Comparison of ENCODE assay signal across 11 mouse cellular contexts in genomic region chr6:95088075-95088474, GRCm38 (mm10). TPM values are rescaled to one million over a fixed set of nuclear protein-coding genes. Genes with fewer than 3 reads are reported as not detected.
DNase-seq lines count a peak whose midpoint lies in the region; ATAC-seq and TF ChIP-seq lines count a peak whose summit lies in the region.
"Had no signal": no experiment of that assay in that cellular context is flagged by ENCODE, and none has a peak within 500 bp of the region (broad histone marks: within the 10 kb centered on the region; RNA-seq: fewer than 3 reads in every experiment).

No protein-coding gene starts in this region.

- no peak for TF ChIP-seq POLR2A in CH12.LX (IDR thresholded peaks at IDR 0.05; ENCODE audit: low read depth, low read length)
- TF ChIP-seq POLR2A in cortical plate, adult 2 months (IDR thresholded peaks at IDR 0.05; ENCODE audit: extremely low read depth, insufficient read depth, low read length) = no peak

- H3K4me1 ChIP-seq in forebrain, embryonic 14.5 days (ENCODE audit: control insufficient read depth, insufficient read depth, low read length) = 0 out of 2 replicates have a peak, but pooled peaks cover 4% of the 10 kb centered on the region
- H3K4me1 ChIP-seq in forebrain, embryonic 11.5 days (replicated peaks; ENCODE audit: control insufficient read depth, insufficient read depth, low read length) = no peaks in the 10 kb centered on the region
- no peaks in the 10 kb centered on the region for H3K4me1 ChIP-seq in liver, postnatal 0 days (ENCODE audit: insufficient read depth)
- H3K4me1 ChIP-seq in liver, embryonic 12.5 days = no peaks in the 10 kb centered on the region
- H3K4me1 ChIP-seq in CH12.LX (ENCODE audit: control insufficient read depth in 1 of 2, insufficient read depth in 2 of 2) = no peaks in the 10 kb centered on the region
- H3K4me1 ChIP-seq in cortical plate, adult 2 months (ENCODE audit: control insufficient read depth, insufficient read depth, low read length) = no peaks in the 10 kb centered on the region; the same call in 1 of the 2 replicates
- no peaks in the 10 kb centered on the region for H3K4me1 ChIP-seq in heart, embryonic 11.5 days (ENCODE audit: control insufficient read depth, insufficient read depth, low read length)
- H3K4me1 ChIP-seq: embryonic facial prominence, embryonic 15.5 days; heart, embryonic 10.5 days; lung, embryonic 15.5 days had no signal

- no peaks in the 10 kb centered on the region for H3K27me3 ChIP-seq in forebrain, embryonic 14.5 days (replicated peaks; ENCODE audit: control insufficient read depth, insufficient read depth, low read length)
- H3K27me3 ChIP-seq in forebrain, embryonic 11.5 days (ENCODE audit: control insufficient read depth, insufficient read depth, low read length) = no peaks in the 10 kb centered on the region
- no peaks in the 10 kb centered on the region for H3K27me3 ChIP-seq in liver, postnatal 0 days (ENCODE audit: insufficient read depth, low read length)
- no peaks in the 10 kb centered on the region for H3K27me3 ChIP-seq in liver, embryonic 12.5 days (replicated peaks)
- no peaks in the 10 kb centered on the region for H3K27me3 ChIP-seq in CH12.LX (replicated peaks)
- H3K27me3 ChIP-seq in heart, embryonic 11.5 days (ENCODE audit: control insufficient read depth, insufficient read depth, low read length) = no peaks in the 10 kb centered on the region
- H3K27me3 ChIP-seq: lung, embryonic 15.5 days had no signal

- in situ Hi-C loops in CH12.LX (cut with MboI; ENCODE audit: low pct_ligation_motif_present, low pct_unique_long_range_greater_than_20kb, low sequenced_read_pairs) = no loop called here

- no peak for TF ChIP-seq EP300 in liver, postnatal 0 days (IDR thresholded peaks at IDR 0.05; ENCODE audit: low read depth)
- TF ChIP-seq EP300 in CH12.LX (IDR thresholded peaks at IDR 0.05; ENCODE audit: low read length) = no peak

- dilution Hi-C loops in CH12.LX (cut with MboI; ENCODE audit: extremely low pct_ligation_motif_present, extremely low pct_unique_long_range_greater_than_20kb, low sequenced_read_pairs) = no loop called here

- no peak overlapping the region for H3K4me2 ChIP-seq in forebrain, embryonic 14.5 days (ENCODE audit: low read length)
- no peak overlapping the region for H3K4me2 ChIP-seq in forebrain, embryonic 11.5 days (ENCODE audit: low read depth, low read length, severe bottlenecking)
- no peak overlapping the region for H3K4me2 ChIP-seq in liver, postnatal 0 days (ENCODE audit: low read depth, low read length)
- H3K4me2 ChIP-seq in liver, embryonic 12.5 days = no peak overlapping the region
- no peak overlapping the region for H3K4me2 ChIP-seq in CH12.LX (ENCODE audit: insufficient read depth, low read depth, poor library complexity, severe bottlenecking)
- no peak overlapping the region for H3K4me2 ChIP-seq in heart, embryonic 11.5 days
- H3K4me2 ChIP-seq: embryonic facial prominence, embryonic 15.5 days; lung, embryonic 15.5 days had no signal

- no peak for ATAC-seq in forebrain, embryonic 14.5 days
- no peak for ATAC-seq in forebrain, embryonic 11.5 days (replicated peaks; ENCODE audit: low FRiP score)
- ATAC-seq in liver, postnatal 0 days = no peak
- ATAC-seq in liver, embryonic 12.5 days = no peak
- no peak for ATAC-seq in heart, embryonic 11.5 days (replicated peaks; ENCODE audit: insufficient number of reproducible peaks, low FRiP score, low TSS enrichment)

- H3K36me3 ChIP-seq in forebrain, embryonic 14.5 days (ENCODE audit: control insufficient read depth, insufficient read depth, low read length) = no peaks in the 10 kb centered on the region
- no peaks in the 10 kb centered on the region for H3K36me3 ChIP-seq in forebrain, embryonic 11.5 days (ENCODE audit: control insufficient read depth, insufficient read depth, low read length)
- H3K36me3 ChIP-seq in liver, postnatal 0 days (replicated peaks; ENCODE audit: insufficient read depth, low read length) = no peaks in the 10 kb centered on the region
- no peaks in the 10 kb centered on the region for H3K36me3 ChIP-seq in liver, embryonic 12.5 days
- no peaks in the 10 kb centered on the region for H3K36me3 ChIP-seq in CH12.LX (replicated peaks in 1 of 2; ENCODE audit: control insufficient read depth in 1 of 2, insufficient read depth in 1 of 2, low read length in 1 of 2)
- H3K36me3 ChIP-seq in heart, embryonic 11.5 days (ENCODE audit: control insufficient read depth, insufficient read depth, low read length) = no peaks in the 10 kb centered on the region
- H3K36me3 ChIP-seq: embryonic facial prominence, embryonic 15.5 days; heart, embryonic 10.5 days; lung, embryonic 15.5 days had no signal

- no peaks in the 10 kb centered on the region for H3K9me3 ChIP-seq in forebrain, embryonic 14.5 days (replicated peaks; ENCODE audit: control insufficient read depth, low read length)
- H3K9me3 ChIP-seq in forebrain, embryonic 11.5 days (ENCODE audit: control insufficient read depth, low read length) = no peaks in the 10 kb centered on the region
- no peaks in the 10 kb centered on the region for H3K9me3 ChIP-seq in liver, postnatal 0 days (ENCODE audit: low read length)
- no peaks in the 10 kb centered on the region for H3K9me3 ChIP-seq in liver, embryonic 12.5 days (replicated peaks)
- H3K9me3 ChIP-seq in CH12.LX (replicated peaks; ENCODE audit: low read length) = no peaks in the 10 kb centered on the region
- H3K9me3 ChIP-seq in heart, embryonic 11.5 days (replicated peaks; ENCODE audit: control insufficient read depth, low read length) = no peaks in the 10 kb centered on the region
- H3K9me3 ChIP-seq: embryonic facial prominence, embryonic 15.5 days; heart, embryonic 10.5 days; lung, embryonic 15.5 days had no signal

- TF ChIP-seq RAD21 in CH12.LX (IDR thresholded peaks at IDR 0.05; ENCODE audit: low read depth, low read length) = peak; percentile 27

- no peak overlapping the region for H3K4me3 ChIP-seq in forebrain, embryonic 14.5 days (ENCODE audit: low read depth, low read length)
- no peak overlapping the region for H3K4me3 ChIP-seq in forebrain, embryonic 11.5 days (ENCODE audit: low read depth, low read length)
- no peak overlapping the region for H3K4me3 ChIP-seq in liver, postnatal 0 days (ENCODE audit: low read depth, low read length)
- no peak overlapping the region for H3K4me3 ChIP-seq in liver, embryonic 12.5 days
- no peak overlapping the region for H3K4me3 ChIP-seq in CH12.LX (replicated peaks in 1 of 3; ENCODE audit: low read depth in 2 of 3, low read length in 2 of 3, poor library complexity in 1 of 3)
- H3K4me3 ChIP-seq in cortical plate, adult 2 months (ENCODE audit: insufficient read depth, low read length) = no peak overlapping the region
- H3K4me3 ChIP-seq in heart, embryonic 11.5 days (ENCODE audit: low read depth, low read length) = no peak overlapping the region
- H3K4me3 ChIP-seq: embryonic facial prominence, embryonic 15.5 days; heart, embryonic 10.5 days; lung, embryonic 15.5 days had no signal

- no peak overlapping the region for H3K27ac ChIP-seq in forebrain, embryonic 14.5 days (ENCODE audit: low read depth, low read length)
- no peak overlapping the region for H3K27ac ChIP-seq in forebrain, embryonic 11.5 days (ENCODE audit: low read depth, low read length)
- H3K27ac ChIP-seq in liver, postnatal 0 days (ENCODE audit: low read depth) = no peak overlapping the region
- H3K27ac ChIP-seq in liver, embryonic 12.5 days = no peak overlapping the region
- H3K27ac ChIP-seq in CH12.LX (ENCODE audit: insufficient read depth, low read depth) = no peak overlapping the region
- no peak overlapping the region for H3K27ac ChIP-seq in cortical plate, adult 2 months (ENCODE audit: insufficient read depth, low read length)
- no peak overlapping the region for H3K27ac ChIP-seq in heart, embryonic 11.5 days (ENCODE audit: low read depth, low read length)
- H3K27ac ChIP-seq: embryonic facial prominence, embryonic 15.5 days; heart, embryonic 10.5 days; lung, embryonic 15.5 days had no signal

- no peak overlapping the region for H3K9ac ChIP-seq in forebrain, embryonic 14.5 days (ENCODE audit: low read length)
- no peak overlapping the region for H3K9ac ChIP-seq in forebrain, embryonic 11.5 days (ENCODE audit: low read length)
- no peak overlapping the region for H3K9ac ChIP-seq in liver, postnatal 0 days (replicated peaks)
- H3K9ac ChIP-seq in liver, embryonic 12.5 days = no peak overlapping the region
- no peak overlapping the region for H3K9ac ChIP-seq in CH12.LX (ENCODE audit: insufficient read depth, low read depth)
- no peak overlapping the region for H3K9ac ChIP-seq in heart, embryonic 11.5 days (ENCODE audit: low read depth, low read length)
- H3K9ac ChIP-seq: embryonic facial prominence, embryonic 15.5 days; lung, embryonic 15.5 days had no signal

- 43% methylated on average over 4 of the region's 4 CpGs for WGBS in forebrain, embryonic 14.5 days
- WGBS in forebrain, embryonic 11.5 days = 42% methylated on average over 4 of the region's 4 CpGs
- WGBS in liver, postnatal 0 days (ENCODE audit: insufficient replicate concordance) = 39% methylated on average over 4 of the region's 4 CpGs
- WGBS in liver, embryonic 12.5 days (ENCODE audit: insufficient replicate concordance) = 32% methylated on average over 4 of the region's 4 CpGs
- 44% methylated on average over 4 of the region's 4 CpGs for WGBS in heart, embryonic 11.5 days (ENCODE audit: insufficient replicate concordance)

- DNase-seq in forebrain, embryonic 14.5 days (ENCODE audit: low spot score) = peak; percentile 39
- no peak for DNase-seq in forebrain, embryonic 11.5 days (ENCODE audit: low spot score)
- no peak for DNase-seq in liver, postnatal 0 days
- peak; percentile 42 for DNase-seq in CH12.LX (ENCODE audit: extremely low read depth)
- no peak for DNase-seq in gastrocnemius, postnatal 4 days (ENCODE audit: low spot score in 2 of 2)

- TF ChIP-seq CTCF in liver, postnatal 0 days (IDR thresholded peaks at IDR 0.05; ENCODE audit: low read depth) = peak; percentile 42
- TF ChIP-seq CTCF in CH12.LX (conservative IDR thresholded peaks at IDR 0.05 in 1 of 2, IDR thresholded peaks at IDR 0.05 in 1 of 2; ENCODE audit: low read depth in 2 of 2, low read length in 2 of 2) = peak; percentile 35 to 56; a peak in 3 of 4 replicates
- peak; percentile 37 for TF ChIP-seq CTCF in cortical plate, adult 2 months (IDR thresholded peaks at IDR 0.05; ENCODE audit: extremely low read depth, insufficient read depth, low read length)

- no peaks in the 10 kb centered on the region for H3K79me2 ChIP-seq in CH12.LX (replicated peaks; ENCODE audit: control insufficient read depth, extremely low read depth, insufficient read depth, poor library complexity, severe bottlenecking)

RNA-seq across cellular contexts. Expression of gene Kbtbd8, which starts 29.0 kb away (rescaled TPM):
- polyA plus RNA-seq in forebrain, embryonic 14.5 days (2014; fragmentation: Nextera tagmentation; extraction: Ambion mirVana) = 6.1 and 8.7 TPM in 2 replicates
- 11.9 and 13.1 TPM in 2 replicates for polyA plus RNA-seq in forebrain, embryonic 11.5 days (2014; fragmentation: Nextera tagmentation; extraction: Ambion mirVana)
- 1.1 and 1.2 TPM in 2 replicates for polyA plus RNA-seq in liver, postnatal 0 days (2015; fragmentation: Nextera tagmentation; extraction: Ambion mirVana)
- 7.5 and 7.6 TPM in 2 replicates for polyA plus RNA-seq in liver, embryonic 12.5 days (2016; fragmentation: Nextera tagmentation; extraction: Ambion mirVana)
- total RNA-seq in CH12.LX (2012; rRNA removed) (1.9 and 3.5 TPM in 2 replicates), CH12.LX (2014; rRNA removed) (12.3 and 12.6 TPM in 2 replicates)
- 4.2 and 5.0 TPM in 2 replicates for polyA plus RNA-seq in CH12.LX (2012; ENCODE audit: insufficient read length, low read depth)
- polyA plus RNA-seq in cortical plate, adult 2 months (2012; rRNA removed) = 3.3 and 3.7 TPM in 2 replicates
- 1 to 10 TPM; 1.5 to 1.7 TPM for total RNA-seq in gastrocnemius, postnatal 4 days (2021)
- 2.3 and 2.8 TPM in 2 replicates for polyA plus RNA-seq in heart, embryonic 11.5 days (2014; fragmentation: Nextera tagmentation; extraction: Ambion mirVana)

Comparison
In these comparisons a context has a peak if more than half of its experiments do, and no peak if none do; other contexts are left out.
1. DNase-seq: peak in forebrain, embryonic 14.5 days (single experiment) and CH12.LX (single experiment); none in forebrain, embryonic 11.5 days (single experiment), liver, postnatal 0 days (single experiment) and gastrocnemius, postnatal 4 days (0 of 2).
2. Peak in every context shown above with its lines, with median percentiles within 50 percentile points of each other: CTCF ChIP-seq.